Mouse (Mus musculus) urinary bladder, postnatal 10 days (tissue): Measurements from ENCODE around the gene Tmbim6.

ENCODE experiments used
- DNase-seq: peaks from one replicate; pipeline ENCODE4 v3.0.0; 2022; ENCODE audit warnings: low spot score

Tmbim6 gene

GRCm38 (mm10) chr15:99392486-99393385, at the start of gene Tmbim6:
Tmbim6 (plus strand) TSS chr15:99392882.
- peak; percentile 93 for DNase-seq

- no peak for DNase-seq
Observed at GRCm38 (mm10) chr15:99343414-99344147, 49.1 kb upstream of the Tmbim6 start.

- DNase-seq, result no peak
Observed at GRCm38 (mm10) chr15:99344148-99344870, 48.4 kb upstream of the Tmbim6 start.

- no peak for DNase-seq
Observed at GRCm38 (mm10) chr15:99344961-99345360, 47.7 kb upstream of the Tmbim6 start.

- DNase-seq, result no peak
Observed at GRCm38 (mm10) chr15:99351610-99352009, 41.1 kb upstream of the Tmbim6 start.

- no peak for DNase-seq
Observed at GRCm38 (mm10) chr15:99352306-99352705, 40.4 kb upstream of the Tmbim6 start.

GRCm38 (mm10) chr15:99355660-99356059, 37.0 kb upstream of the Tmbim6 start:
- DNase-seq, result no peak

- no peak for DNase-seq
Observed at GRCm38 (mm10) chr15:99356462-99356861, 36.2 kb upstream of the Tmbim6 start.

GRCm38 (mm10) chr15:99358952-99359351, 33.7 kb upstream of the Tmbim6 start:
- DNase-seq, result no peak

GRCm38 (mm10) chr15:99364022-99364530, 28.6 kb upstream of the Tmbim6 start:
- no peak for DNase-seq

- DNase-seq, result no peak
Observed at GRCm38 (mm10) chr15:99364921-99365320, 27.8 kb upstream of the Tmbim6 start.

GRCm38 (mm10) chr15:99368583-99369266, 24.0 kb upstream of the Tmbim6 start:
- DNase-seq, result no peak

GRCm38 (mm10) chr15:99369391-99370171, 23.1 kb upstream of the Tmbim6 start:
- DNase-seq, result no peak

GRCm38 (mm10) chr15:99370259-99370691, 22.4 kb upstream of the Tmbim6 start, which contains the start of gene Fmnl3:
Fmnl3 (minus strand) TSS chr15:99370482.
- peak; percentile 95 for DNase-seq

GRCm38 (mm10) chr15:99371526-99372340, 20.9 kb upstream of the Tmbim6 start:
- no peak for DNase-seq

GRCm38 (mm10) chr15:99372761-99373160, 19.9 kb upstream of the Tmbim6 start:
- DNase-seq, result no peak

GRCm38 (mm10) chr15:99375036-99375435, 17.6 kb upstream of the Tmbim6 start:
- no peak for DNase-seq

GRCm38 (mm10) chr15:99375581-99375980, 17.1 kb upstream of the Tmbim6 start:
- DNase-seq, result no peak

- no peak for DNase-seq
Observed at GRCm38 (mm10) chr15:99376240-99376639, 16.4 kb upstream of the Tmbim6 start.

- no peak for DNase-seq
Observed at GRCm38 (mm10) chr15:99382893-99383292, 9.8 kb upstream of the Tmbim6 start.
